Mouse (Mus musculus) right cerebral cortex, adult 18-20 months (tissue): Measurements from ENCODE around the gene Cenpt.

Experiments used
- DNase-seq: peaks from one replicate; pipeline ENCODE4 v3.0.0; 2022; ENCODE audit warnings: mixed read lengths

Cenpt gene

DNA sequence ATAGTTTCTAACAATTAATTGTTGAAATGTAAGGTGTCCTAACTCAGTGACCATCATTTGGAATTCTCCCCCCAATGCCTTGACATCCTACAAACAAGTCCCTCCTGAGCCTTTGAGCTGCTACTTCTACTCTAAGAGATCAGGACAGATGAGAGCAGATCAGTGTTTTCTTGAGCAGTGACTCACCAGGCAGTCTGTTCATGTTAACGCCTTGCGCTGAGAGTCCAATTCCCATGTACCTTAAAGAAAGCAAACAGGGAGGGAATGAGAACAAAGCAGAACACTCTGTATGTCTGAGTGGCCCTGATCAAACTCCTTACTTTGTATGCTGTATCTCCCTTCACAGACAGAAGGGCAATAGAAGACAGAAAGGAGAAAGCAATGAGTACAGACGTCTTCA is 47.7 kb downstream of the Cenpt start:
- DNase-seq = no peak

DNA sequence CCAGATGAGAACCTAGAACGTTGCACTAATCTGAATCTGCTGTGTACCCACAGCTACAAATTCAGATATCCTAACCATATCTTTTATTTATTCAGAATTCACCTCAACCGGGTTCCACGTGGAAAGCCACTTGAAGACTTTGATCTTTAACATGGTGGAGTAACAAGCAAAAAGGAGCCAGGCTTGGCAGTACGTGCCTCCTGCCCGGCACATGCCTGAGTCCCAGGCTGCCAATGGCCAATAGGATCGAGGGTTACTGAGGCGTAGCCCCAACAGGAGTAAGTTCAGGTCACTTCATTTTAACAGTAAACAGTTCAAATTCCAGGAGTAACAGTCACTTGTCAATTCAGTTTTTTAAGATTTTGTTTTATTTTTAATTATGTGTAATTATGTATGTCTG is 48.3 kb downstream of the Cenpt start:
- no peak for DNase-seq

DNA sequence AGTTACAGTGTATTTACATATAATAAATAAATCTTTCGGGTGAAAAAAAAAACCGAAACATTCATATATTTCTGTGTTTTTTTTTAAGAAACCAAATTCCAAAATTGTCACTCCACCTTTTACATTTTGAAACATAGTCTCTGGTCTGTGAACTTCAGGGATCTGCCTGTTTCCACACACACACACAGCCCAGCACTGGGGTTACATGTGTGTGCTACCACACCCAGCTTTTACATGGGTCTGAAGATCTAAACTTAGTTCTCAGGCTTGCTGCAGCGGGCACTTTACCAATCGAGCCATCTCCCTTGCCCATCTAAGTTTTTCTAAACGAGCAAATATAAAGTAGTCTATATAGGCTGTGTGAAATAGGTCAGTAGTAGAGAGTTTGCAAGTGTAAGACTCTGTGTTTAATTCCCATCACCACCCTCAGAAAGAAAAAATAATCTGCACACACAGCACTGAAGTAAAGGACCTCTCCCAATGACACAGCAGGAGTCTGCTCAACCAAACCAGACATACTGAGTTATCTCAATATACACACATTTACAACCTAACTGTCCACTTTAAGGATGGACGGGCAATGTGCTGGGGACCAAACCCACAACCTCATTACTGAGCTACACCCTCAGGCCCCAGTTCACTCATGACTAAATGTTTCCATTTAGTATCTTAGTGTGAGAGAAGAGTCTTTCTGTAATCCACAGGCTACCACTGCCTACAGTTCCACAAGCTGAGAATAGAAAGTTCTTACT is 51.7 kb downstream of the Cenpt start:
- no peak for DNase-seq

DNA sequence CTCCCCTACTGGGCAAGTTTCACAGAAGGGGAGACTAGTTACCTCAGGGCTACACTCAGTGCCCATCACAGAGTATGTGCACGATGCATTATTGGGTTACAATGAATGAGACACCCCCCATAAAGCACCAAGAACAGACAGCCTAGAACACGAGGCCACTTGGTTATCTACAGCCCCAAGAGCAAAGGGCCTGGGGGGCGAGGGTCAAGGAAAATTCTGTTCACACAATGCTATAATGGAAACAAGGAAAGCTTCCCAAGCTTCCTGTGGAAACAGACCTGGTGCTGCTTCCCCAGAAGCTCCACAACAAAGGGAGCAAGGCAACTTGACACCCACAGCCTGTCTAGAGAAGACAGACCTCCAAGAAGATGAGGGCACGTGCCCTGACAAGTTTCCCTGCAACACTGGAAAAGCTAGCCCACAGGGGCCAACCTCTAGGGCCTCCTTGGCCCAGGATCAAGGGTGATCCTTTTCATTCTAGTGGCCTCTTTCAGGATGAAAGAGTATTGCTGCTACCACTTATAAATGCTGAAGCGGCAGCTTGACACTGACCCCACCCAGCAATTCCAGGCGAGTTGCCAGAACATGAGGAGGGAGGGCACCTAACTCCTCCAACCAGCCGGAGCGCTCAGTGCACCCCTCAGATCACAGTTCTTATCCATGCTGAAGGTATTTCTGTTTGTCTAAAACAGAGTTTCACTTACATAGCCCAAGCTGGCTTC is 53.8 kb downstream of the Cenpt start:
- no peak for DNase-seq

- DNase-seq = no peak
These were observed 54.7 kb downstream of the Cenpt start for GRCm38 (mm10) chr8:105798408-105798807.

- DNase-seq = no peak
These were observed 57.3 kb downstream of the Cenpt start for GRCm38 (mm10) chr8:105795785-105796184.
